Mouse (Mus musculus) ES-E14 (cell line): ENCODE data around the gene Ywhab.

Experiments used
- CHD2 ChIP-seq: IDR thresholded peaks from 2 replicates; pipeline ENCODE4 v1.6.1; 2014; ENCODE audit warnings: mild to moderate bottlenecking, low read depth, low read length, inconsistent platforms
- ZC3H11A ChIP-seq: IDR thresholded peaks from 2 replicates; pipeline ENCODE4 v1.6.1; 2012; ENCODE audit warnings: low read depth, mild to moderate bottlenecking, inconsistent platforms, low read length, borderline replicate concordance
- ZNF384 ChIP-seq: IDR thresholded peaks from 2 replicates; pipeline ENCODE4 v1.6.1; 2012; ENCODE audit warnings: low read depth, low read length, inconsistent platforms

DNA sequence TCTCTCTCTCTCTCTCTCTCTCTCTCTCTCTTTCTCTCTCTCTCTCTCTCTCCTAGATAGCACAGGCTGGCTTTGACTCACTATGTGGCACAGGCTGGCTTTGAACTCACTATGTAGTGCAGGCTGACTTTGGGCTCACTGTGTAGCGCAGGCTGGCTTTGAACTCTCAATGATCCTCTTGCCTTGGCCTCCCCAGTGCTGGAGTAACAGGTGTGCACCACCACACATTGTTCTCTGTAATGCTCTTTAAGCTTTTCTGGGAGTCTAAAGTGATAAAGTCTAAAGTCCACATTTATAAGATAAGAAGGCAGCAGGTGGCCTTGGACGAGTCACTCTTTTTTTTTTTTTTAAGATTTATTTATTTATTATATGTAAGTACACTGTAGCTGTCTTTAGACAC lies 46.8 kb downstream of the Ywhab start:
- TF ChIP-seq CHD2 (no peak), ZC3H11A (no peak), ZNF384 (no peak)
